Mouse (Mus musculus) olfactory bulb, adult 2 months (tissue): ENCODE results near the gene Zfp941. TPM values are rescaled to one million over a fixed set of nuclear protein-coding genes. Genes with fewer than 3 reads are reported as not detected.
A peak's percentile ranks its signal among the peaks of the same experiment; 100 is the strongest.

Source experiments
- H3K27ac ChIP-seq: fragments of 200-500 bp; 2 replicates; pipeline ENCODE4 v1.5.1; 2012; ENCODE audit warnings: low read depth, low read length; ENCODE audit not compliant: insufficient read depth
- H3K4me1 ChIP-seq: fragments of 200-500 bp; 2 replicates; pipeline ENCODE4 v1.6.1; 2012; ENCODE audit warnings: low read length; ENCODE audit not compliant: control insufficient read depth, insufficient read depth
- H3K4me3 ChIP-seq: fragments of 200-500 bp; 2 replicates; pipeline ENCODE4 v1.5.1; 2012; ENCODE audit warnings: mild to moderate bottlenecking, low read depth, low read length, moderate library complexity; ENCODE audit not compliant: insufficient read depth
- CTCF ChIP-seq: fragments of 200-500 bp; IDR thresholded peaks from 2 replicates; pipeline ENCODE4 v1.5.1; 2012; ENCODE audit warnings: low read depth, mild to moderate bottlenecking, low read length, moderate library complexity; ENCODE audit not compliant: insufficient read depth
- POLR2A ChIP-seq: fragments of 200-500 bp; IDR thresholded peaks from 2 replicates; pipeline ENCODE4 v1.6.1; 2012; ENCODE audit warnings: mild to moderate bottlenecking, low read depth, low read length, moderate library complexity; ENCODE audit not compliant: insufficient read depth
- WGBS: fragments of 180-500 bp; shearing (Covaris S2); methylation state at CpG from one replicate; pipeline ENCODE4 v1.1.7; 2018; 5-methylcytosine and 5-hydroxymethylcytosine counted together
- polyA plus RNA-seq: library from polyadenylated mRNA; stranded (reverse); fragments of >200 nt; gene quantifications from 2 replicates; pipeline ENCODE4 v1.2.4, GENCODE M21; 2012; ENCODE audit warnings: low replicate concordance; ENCODE audit not compliant: missing spikeins, insufficient read depth, insufficient read length

Zfp941 gene
- polyA plus RNA-seq, 1 experiment: not detected

GRCm38 (mm10) chr7:140855181-140855580 lies 33.2 kb upstream of the Zfp941 start:
- Histone ChIP-seq H3K4me3 (peak overlapping the region; percentile 71; the same call in 1 of the 2 replicates), H3K27ac (no peak overlapping the region), H3K4me1 (peaks cover 32% of the 10 kb centered on the region)
- WGBS: 65% methylated on average over 9 of the region's 9 CpGs
- TF ChIP-seq POLR2A: no peak
- no peak for TF ChIP-seq CTCF

GRCm38 (mm10) chr7:140854483-140854882 lies 32.5 kb upstream of the Zfp941 start:
- Histone ChIP-seq H3K27ac (no peak overlapping the region), H3K4me3 (no peak overlapping the region), H3K4me1 (peaks cover 29% of the 10 kb centered on the region)
- WGBS: 92% methylated on average over 18 of the region's 18 CpGs
- TF ChIP-seq POLR2A: no peak
- TF ChIP-seq CTCF: no peak

- no peak for TF ChIP-seq POLR2A
- TF ChIP-seq CTCF: no peak
- Histone ChIP-seq H3K4me3 (no peak overlapping the region), H3K4me1 (peaks cover 18% of the 10 kb centered on the region), H3K27ac (no peak overlapping the region)
- 82% methylated on average over 9 of the region's 9 CpGs for WGBS
These were observed 31.4 kb upstream of the Zfp941 start for GRCm38 (mm10) chr7:140853386-140853785.

GRCm38 (mm10) chr7:140851916-140852315 lies 29.9 kb upstream of the Zfp941 start:
- no peak for TF ChIP-seq CTCF
- TF ChIP-seq POLR2A: no peak
- peaks cover 10% of the 10 kb centered on the region for H3K4me1 ChIP-seq
- 94% methylated on average over 4 of the region's 4 CpGs for WGBS
- H3K27ac ChIP-seq: no peak overlapping the region
- H3K4me3 ChIP-seq: no peak overlapping the region

- Histone ChIP-seq H3K4me3 (no peak overlapping the region), H3K4me1 (no peaks in the 10 kb centered on the region; the same call in 1 of the 2 replicates), H3K27ac (no peak overlapping the region)
- 92% methylated on average over 10 of the region's 10 CpGs for WGBS
- TF ChIP-seq CTCF (no peak), POLR2A (no peak)
These were observed 26.6 kb upstream of the Zfp941 start for GRCm38 (mm10) chr7:140848591-140848990.

- Histone ChIP-seq H3K4me1 (no peaks in the 10 kb centered on the region; the same call in 1 of the 2 replicates), H3K27ac (no peak within 1 kb of the TSS), H3K4me3 (no peak within 1 kb of the TSS)
- 44% methylated on average over 11 of the region's 11 CpGs for WGBS
- TF ChIP-seq POLR2A (no peak), CTCF (no peak)
These were observed 26.0 kb upstream of the Zfp941 start, which contains the start of gene Odf3 for GRCm38 (mm10) chr7:140847755-140848580. Gene Odf3 (plus strand): TSS chr7:140847805.

- H3K4me1 ChIP-seq: no peaks in the 10 kb centered on the region; the same call in 1 of the 2 replicates
- no peak overlapping the region for H3K4me3 ChIP-seq
- no peak overlapping the region for H3K27ac ChIP-seq
- no peak for TF ChIP-seq POLR2A
- WGBS: 83% methylated on average over 10 of the region's 10 CpGs
These were observed 24.7 kb upstream of the Zfp941 start for GRCm38 (mm10) chr7:140846676-140847075.

- WGBS: 70% methylated on average over 4 of the region's 4 CpGs
- TF ChIP-seq CTCF (no peak), POLR2A (no peak)
- Histone ChIP-seq H3K4me1 (no peaks in the 10 kb centered on the region; the same call in 1 of the 2 replicates), H3K27ac (no peak overlapping the region), H3K4me3 (no peak overlapping the region)
These were observed 23.7 kb upstream of the Zfp941 start for GRCm38 (mm10) chr7:140845683-140846082.

GRCm38 (mm10) chr7:140844905-140845665 lies 23.1 kb upstream of the Zfp941 start, which contains the start of gene Scgb1c1:
Gene Scgb1c1 (plus strand): TSS chr7:140845547.
- Histone ChIP-seq H3K4me3 (no peak within 1 kb of the TSS), H3K4me1 (no peaks in the 10 kb centered on the region; the same call in 1 of the 2 replicates), H3K27ac (no peak within 1 kb of the TSS)
- WGBS: 26% methylated on average over 14 of the region's 14 CpGs
- TF ChIP-seq POLR2A (no peak), CTCF (peak; percentile 80)
